Mouse (Mus musculus): ENCODE data around the gene Olfr90. TPM values are rescaled to one million over a fixed set of nuclear protein-coding genes. Genes with fewer than 3 reads are reported as not detected.

The Olfr90 gene
- polyA plus RNA-seq, 1 experiment, result not detected

- no peaks in the 10 kb centered on the region for H3K27me3 ChIP-seq (ENCODE audit: control insufficient read depth, insufficient read depth, insufficient read length)
- no peak for TF ChIP-seq CTCF (IDR thresholded peaks at IDR 0.05; ENCODE audit: control insufficient read depth, insufficient read depth, insufficient read length)
- no peak for TF ChIP-seq MYOG (IDR thresholded peaks at IDR 0.05; ENCODE audit: control insufficient read depth, extremely low read depth, insufficient read length)
- TF ChIP-seq MAX (IDR thresholded peaks at IDR 0.05), result no peak
- TF ChIP-seq MYOD1 (IDR thresholded peaks at IDR 0.05; ENCODE audit: control insufficient read depth, insufficient read length, low read depth), result no peak
- no peak for TF ChIP-seq USF1 (IDR thresholded peaks at IDR 0.05; ENCODE audit: low read depth)
- no peak for TF ChIP-seq FOSL1 (IDR thresholded peaks at IDR 0.05; ENCODE audit: insufficient read depth, low read length, poor library complexity, severe bottlenecking)
- TF ChIP-seq CEBPB (IDR thresholded peaks at IDR 0.05; ENCODE audit: low read depth), result no peak
- no peaks in the 10 kb centered on the region for H3K79me2 ChIP-seq (ENCODE audit: control insufficient read depth, insufficient read depth)
- H3ac ChIP-seq (ENCODE audit: control insufficient read depth, insufficient read length, low read depth), result no peak overlapping the region
- no peaks in the 10 kb centered on the region for H3K79me3 ChIP-seq (ENCODE audit: low read depth)
- H3K36me3 ChIP-seq (ENCODE audit: control insufficient read depth, insufficient read depth), result peaks cover 38% of the 10 kb centered on the region
- no peak overlapping the region for H3K4me3 ChIP-seq (ENCODE audit: insufficient read depth, poor library complexity, severe bottlenecking)
Observed at GRCm38 (mm10) chr17:37070121-37070520, 18.2 kb downstream of the Olfr90 start.

GRCm38 (mm10) chr17:37067861-37068260 is 20.4 kb downstream of the Olfr90 start:
- Histone ChIP-seq H3ac (ENCODE audit: control insufficient read depth, insufficient read length, low read depth) (no peak overlapping the region), H3K79me3 (ENCODE audit: low read depth) (no peaks in the 10 kb centered on the region)

GRCm38 (mm10) chr17:37065993-37066392 is 22.3 kb downstream of the Olfr90 start:
- TF ChIP-seq MYOD1 (IDR thresholded peaks at IDR 0.05; ENCODE audit: control insufficient read depth, insufficient read length, low read depth) (no peak), USF1 (IDR thresholded peaks at IDR 0.05; ENCODE audit: low read depth) (no peak), CEBPB (IDR thresholded peaks at IDR 0.05; ENCODE audit: low read depth) (no peak), CTCF (IDR thresholded peaks at IDR 0.05; ENCODE audit: control insufficient read depth, insufficient read depth, insufficient read length) (no peak), MYOG (IDR thresholded peaks at IDR 0.05; ENCODE audit: control insufficient read depth, extremely low read depth, insufficient read length) (no peak), MAX (IDR thresholded peaks at IDR 0.05) (no peak), FOSL1 (IDR thresholded peaks at IDR 0.05; ENCODE audit: insufficient read depth, low read length, poor library complexity, severe bottlenecking) (no peak)
- Histone ChIP-seq H3K36me3 (ENCODE audit: control insufficient read depth, insufficient read depth) (peaks cover 56% of the 10 kb centered on the region), H3K79me3 (ENCODE audit: low read depth) (no peaks in the 10 kb centered on the region), H3K79me2 (ENCODE audit: control insufficient read depth, insufficient read depth) (no peaks in the 10 kb centered on the region), H3K4me3 (ENCODE audit: insufficient read depth, poor library complexity, severe bottlenecking) (no peak overlapping the region), H3ac (ENCODE audit: control insufficient read depth, insufficient read length, low read depth) (no peak overlapping the region), H3K27me3 (ENCODE audit: control insufficient read depth, insufficient read depth, insufficient read length) (no peaks in the 10 kb centered on the region)

More at GRCm38 (mm10) chr17:37067861-37068260, 20.4 kb downstream of the Olfr90 start:
- Histone ChIP-seq H3K4me3 (ENCODE audit: insufficient read depth, poor library complexity, severe bottlenecking) (no peak overlapping the region), H3K27me3 (ENCODE audit: control insufficient read depth, insufficient read depth, insufficient read length) (no peaks in the 10 kb centered on the region), H3K36me3 (ENCODE audit: control insufficient read depth, insufficient read depth) (peaks cover 53% of the 10 kb centered on the region), H3K79me2 (ENCODE audit: control insufficient read depth, insufficient read depth) (no peaks in the 10 kb centered on the region)
- TF ChIP-seq CTCF (IDR thresholded peaks at IDR 0.05; ENCODE audit: control insufficient read depth, insufficient read depth, insufficient read length) (no peak), MYOG (IDR thresholded peaks at IDR 0.05; ENCODE audit: control insufficient read depth, extremely low read depth, insufficient read length) (no peak), USF1 (IDR thresholded peaks at IDR 0.05; ENCODE audit: low read depth) (no peak), FOSL1 (IDR thresholded peaks at IDR 0.05; ENCODE audit: insufficient read depth, low read length, poor library complexity, severe bottlenecking) (no peak), CEBPB (IDR thresholded peaks at IDR 0.05; ENCODE audit: low read depth) (no peak), MYOD1 (IDR thresholded peaks at IDR 0.05; ENCODE audit: control insufficient read depth, insufficient read length, low read depth) (no peak), MAX (IDR thresholded peaks at IDR 0.05) (no peak)

- Histone ChIP-seq H3K79me3 (ENCODE audit: low read depth) (no peaks in the 10 kb centered on the region), H3K4me3 (ENCODE audit: insufficient read depth, poor library complexity, severe bottlenecking) (no peak overlapping the region), H3K27me3 (ENCODE audit: control insufficient read depth, insufficient read depth, insufficient read length) (no peaks in the 10 kb centered on the region), H3K36me3 (ENCODE audit: control insufficient read depth, insufficient read depth) (peaks cover 44% of the 10 kb centered on the region), H3ac (ENCODE audit: control insufficient read depth, insufficient read length, low read depth) (no peak overlapping the region), H3K79me2 (ENCODE audit: control insufficient read depth, insufficient read depth) (no peaks in the 10 kb centered on the region)
- TF ChIP-seq CTCF (IDR thresholded peaks at IDR 0.05; ENCODE audit: control insufficient read depth, insufficient read depth, insufficient read length) (no peak), USF1 (IDR thresholded peaks at IDR 0.05; ENCODE audit: low read depth) (no peak), CEBPB (IDR thresholded peaks at IDR 0.05; ENCODE audit: low read depth) (no peak), MYOD1 (IDR thresholded peaks at IDR 0.05; ENCODE audit: control insufficient read depth, insufficient read length, low read depth) (no peak), FOSL1 (IDR thresholded peaks at IDR 0.05; ENCODE audit: insufficient read depth, low read length, poor library complexity, severe bottlenecking) (no peak), MYOG (IDR thresholded peaks at IDR 0.05; ENCODE audit: control insufficient read depth, extremely low read depth, insufficient read length) (no peak), MAX (IDR thresholded peaks at IDR 0.05) (no peak)
Observed at GRCm38 (mm10) chr17:37063686-37064495, 24.4 kb downstream of the Olfr90 start.

- TF ChIP-seq CEBPB (IDR thresholded peaks at IDR 0.05; ENCODE audit: low read depth) (no peak), USF1 (IDR thresholded peaks at IDR 0.05; ENCODE audit: low read depth) (no peak), MYOD1 (IDR thresholded peaks at IDR 0.05; ENCODE audit: control insufficient read depth, insufficient read length, low read depth) (no peak), MAX (IDR thresholded peaks at IDR 0.05) (no peak), FOSL1 (IDR thresholded peaks at IDR 0.05; ENCODE audit: insufficient read depth, low read length, poor library complexity, severe bottlenecking) (no peak), MYOG (IDR thresholded peaks at IDR 0.05; ENCODE audit: control insufficient read depth, extremely low read depth, insufficient read length) (no peak), CTCF (IDR thresholded peaks at IDR 0.05; ENCODE audit: control insufficient read depth, insufficient read depth, insufficient read length) (no peak)
- peaks cover 47% of the 10 kb centered on the region for H3K36me3 ChIP-seq (ENCODE audit: control insufficient read depth, insufficient read depth)
- H3K79me3 ChIP-seq (ENCODE audit: low read depth), result no peaks in the 10 kb centered on the region
- no peaks in the 10 kb centered on the region for H3K27me3 ChIP-seq (ENCODE audit: control insufficient read depth, insufficient read depth, insufficient read length)
- H3K79me2 ChIP-seq (ENCODE audit: control insufficient read depth, insufficient read depth), result no peaks in the 10 kb centered on the region
- H3K4me3 ChIP-seq (ENCODE audit: insufficient read depth, poor library complexity, severe bottlenecking), result no peak overlapping the region
- no peak overlapping the region for H3ac ChIP-seq (ENCODE audit: control insufficient read depth, insufficient read length, low read depth)
Observed at GRCm38 (mm10) chr17:37063063-37063462, 25.2 kb downstream of the Olfr90 start.

Data from C2C12 (cell line).